Mouse (Mus musculus) left cerebral cortex, adult 18-20 months (tissue): ENCODE results near the gene Cntf. TPM values are rescaled to one million over a fixed set of nuclear protein-coding genes. Genes with fewer than 3 reads are reported as not detected.

Experiments used
- DNase-seq, 2 experiments: peaks; one replicate each; pipeline ENCODE4 v3.0.0; 2021 to 2022; ENCODE audit warnings: low spot score in 2 of 2, mixed read lengths in 1 of 2
- long read RNA-seq, 2 experiments: library from polyadenylated mRNA; stranded (forward); transcript quantifications; one replicate each; pipeline ENCODE4 v2.0.0; 2021
- total RNA-seq, 2 experiments: library from RNA; stranded (reverse); gene quantifications; 2 replicates each; pipeline ENCODE4 v1.2.3; 2021

Gene Cntf
- total RNA-seq: 1 to 10 TPM; 2.9 to 3.1 TPM
- long read RNA-seq, experiment 1, partial matches to known transcripts: 0 of 1 reads
- long read RNA-seq, experiment 1, other reads (novel, unspliced or antisense): 0 of 1 reads
- long read RNA-seq, experiment 2: 0 reads

GRCm38 (mm10) chr19:12765308-12765707 lies at the start of gene Cntf:
Gene Cntf (minus strand): TSS chr19:12765632.
- DNase-seq: no peak

- DNase-seq: no peak
Measured at GRCm38 (mm10) chr19:12813883-12814282, 48.5 kb upstream of the Cntf start.

- DNase-seq: no peak
Measured at GRCm38 (mm10) chr19:12812644-12813364, 47.4 kb upstream of the Cntf start.

- no peak for DNase-seq
Measured at GRCm38 (mm10) chr19:12806214-12806613, 40.8 kb upstream of the Cntf start.

GRCm38 (mm10) chr19:12805730-12806129 lies 40.3 kb upstream of the Cntf start:
- DNase-seq: no peak

GRCm38 (mm10) chr19:12804237-12804636 lies 38.8 kb upstream of the Cntf start:
- DNase-seq: no peak

GRCm38 (mm10) chr19:12802830-12803229 lies 37.4 kb upstream of the Cntf start:
- peak; percentile 37 to 58 for DNase-seq

GRCm38 (mm10) chr19:12801046-12801445 lies 35.6 kb upstream of the Cntf start:
- no peak for DNase-seq

GRCm38 (mm10) chr19:12800621-12801020 lies 35.2 kb upstream of the Cntf start:
- no peak for DNase-seq

GRCm38 (mm10) chr19:12799081-12799480 lies 33.6 kb upstream of the Cntf start:
- DNase-seq: no peak

- DNase-seq: no peak
Measured at GRCm38 (mm10) chr19:12798404-12798803, 33.0 kb upstream of the Cntf start.

GRCm38 (mm10) chr19:12797071-12797470 lies 31.6 kb upstream of the Cntf start:
- DNase-seq: no peak

GRCm38 (mm10) chr19:12796328-12796931 lies 31.0 kb upstream of the Cntf start:
- peak; percentile 44 to 53 for DNase-seq

- peak; percentile 93 to 96 for DNase-seq
Measured at GRCm38 (mm10) chr19:12795511-12796327, 30.3 kb upstream of the Cntf start, which contains the start of the genes Zfp91 and Lpxn. Gene Zfp91 (minus strand): TSS chr19:12796126. Gene Lpxn (plus strand): TSS chr19:12796193.

GRCm38 (mm10) chr19:12795110-12795509 lies 29.7 kb upstream of the Cntf start:
- DNase-seq: no peak

GRCm38 (mm10) chr19:12794056-12795044 lies 28.9 kb upstream of the Cntf start:
- peak; percentile 94 to 96 for DNase-seq

- no peak for DNase-seq
Measured at GRCm38 (mm10) chr19:12792374-12792773, 26.9 kb upstream of the Cntf start.

GRCm38 (mm10) chr19:12787721-12788120 lies 22.3 kb upstream of the Cntf start:
- DNase-seq: no peak

GRCm38 (mm10) chr19:12786803-12787395 lies 21.5 kb upstream of the Cntf start:
- DNase-seq: no peak

GRCm38 (mm10) chr19:12780437-12780836 lies 15.0 kb upstream of the Cntf start:
- no peak for DNase-seq
